Mouse (Mus musculus) monocyte, adult 5-6 weeks (primary cell): ENCODE results near the gene Ccdc85c. TPM values are rescaled to one million over a fixed set of nuclear protein-coding genes. Genes with fewer than 3 reads are reported as not detected.

Experiments used
- ATAC-seq: fragments of 153-309, 156-312 bp; replicated peaks from 2 replicates; pipeline ENCODE4 v1.8.0; 2017; ENCODE audit warnings: mild to moderate bottlenecking; ENCODE audit not compliant: low TSS enrichment, insufficient number of reproducible peaks, severe bottlenecking, poor library complexity, low FRiP score
- total RNA-seq: library from RNA; stranded (forward); fragments of 200-1000, 200-491, 200-594 nt; gene quantifications from 3 replicates; pipeline ENCODE4 v1.2.3, GENCODE M21; 2017

Ccdc85c gene
- total RNA-seq, 1 experiment from 2014 or later: not detected

GRCm38 (mm10) chr12:108303778-108304365 lies 28.6 kb upstream of the Ccdc85c start:
- ATAC-seq: no peak

- no peak for ATAC-seq
Observed at GRCm38 (mm10) chr12:108301006-108301405, 25.8 kb upstream of the Ccdc85c start.

- ATAC-seq: no peak
Observed at GRCm38 (mm10) chr12:108297033-108297432, 21.8 kb upstream of the Ccdc85c start.

- no peak for ATAC-seq
Observed at GRCm38 (mm10) chr12:108294620-108295019, 19.4 kb upstream of the Ccdc85c start.

- ATAC-seq: no peak
Observed at GRCm38 (mm10) chr12:108292957-108293356, 17.7 kb upstream of the Ccdc85c start.

- no peak for ATAC-seq
Observed at GRCm38 (mm10) chr12:108292419-108292818, 17.2 kb upstream of the Ccdc85c start.

DNA sequence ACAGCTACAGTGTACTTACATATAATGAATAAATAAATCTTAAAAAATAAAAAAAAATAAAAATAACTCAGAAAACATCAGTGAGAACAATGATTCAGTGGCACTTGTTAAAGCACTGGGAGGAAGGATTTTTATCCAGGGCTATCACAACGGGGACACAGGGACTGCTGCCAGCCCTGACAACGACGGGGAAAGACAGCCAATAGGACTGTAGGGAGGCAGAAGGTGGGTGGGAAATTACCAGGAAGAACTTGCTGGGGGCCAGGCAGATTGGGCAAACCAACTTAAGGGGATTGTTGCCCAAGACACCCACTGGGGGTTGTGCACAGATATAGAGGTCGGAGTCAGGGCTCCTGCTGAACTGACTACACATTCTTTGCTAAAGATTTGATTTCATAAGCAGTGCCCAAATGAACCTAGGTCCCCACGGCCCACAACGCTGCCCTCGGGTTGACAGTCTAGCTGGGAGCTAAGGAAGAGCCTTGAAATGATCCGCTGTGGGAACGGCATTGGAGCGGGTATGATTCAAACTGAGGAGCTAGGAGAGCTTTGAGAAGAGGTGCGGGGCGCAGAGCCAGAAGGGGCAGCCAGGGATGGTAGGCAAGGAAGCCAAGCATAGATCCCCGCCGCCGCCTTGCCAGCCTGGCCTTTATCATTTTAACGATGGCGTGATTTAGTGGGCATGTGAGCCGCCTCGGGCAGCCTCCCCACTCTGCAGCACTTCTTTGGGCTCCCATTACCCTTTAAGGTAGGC lies 13.1 kb upstream of the Ccdc85c start:
- no peak for ATAC-seq

DNA sequence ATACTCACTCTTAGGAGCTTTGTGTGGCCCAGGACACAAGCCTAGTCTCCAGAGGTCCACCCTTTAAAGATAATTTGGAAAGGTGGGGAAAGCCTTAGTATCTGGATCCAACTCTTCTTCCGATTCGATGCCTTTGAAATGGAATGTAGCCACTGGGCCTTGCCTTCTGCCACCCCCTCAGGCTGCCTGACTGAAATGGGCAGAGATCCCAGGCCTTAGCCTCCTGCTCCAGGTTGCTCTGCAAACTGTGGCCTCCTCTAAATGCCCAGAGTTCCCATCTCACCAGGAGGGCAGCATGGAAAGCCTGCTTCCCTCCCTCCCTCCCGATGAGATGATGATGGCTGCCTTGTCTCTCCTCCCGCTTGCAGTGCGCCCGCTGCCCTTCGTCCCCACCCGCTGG lies 11.8 kb upstream of the Ccdc85c start:
- no peak for ATAC-seq

GRCm38 (mm10) chr12:108286381-108286780 lies 11.2 kb upstream of the Ccdc85c start:
- ATAC-seq: no peak

- no peak for ATAC-seq
Observed at GRCm38 (mm10) chr12:108285225-108286011, 10.2 kb upstream of the Ccdc85c start.

DNA sequence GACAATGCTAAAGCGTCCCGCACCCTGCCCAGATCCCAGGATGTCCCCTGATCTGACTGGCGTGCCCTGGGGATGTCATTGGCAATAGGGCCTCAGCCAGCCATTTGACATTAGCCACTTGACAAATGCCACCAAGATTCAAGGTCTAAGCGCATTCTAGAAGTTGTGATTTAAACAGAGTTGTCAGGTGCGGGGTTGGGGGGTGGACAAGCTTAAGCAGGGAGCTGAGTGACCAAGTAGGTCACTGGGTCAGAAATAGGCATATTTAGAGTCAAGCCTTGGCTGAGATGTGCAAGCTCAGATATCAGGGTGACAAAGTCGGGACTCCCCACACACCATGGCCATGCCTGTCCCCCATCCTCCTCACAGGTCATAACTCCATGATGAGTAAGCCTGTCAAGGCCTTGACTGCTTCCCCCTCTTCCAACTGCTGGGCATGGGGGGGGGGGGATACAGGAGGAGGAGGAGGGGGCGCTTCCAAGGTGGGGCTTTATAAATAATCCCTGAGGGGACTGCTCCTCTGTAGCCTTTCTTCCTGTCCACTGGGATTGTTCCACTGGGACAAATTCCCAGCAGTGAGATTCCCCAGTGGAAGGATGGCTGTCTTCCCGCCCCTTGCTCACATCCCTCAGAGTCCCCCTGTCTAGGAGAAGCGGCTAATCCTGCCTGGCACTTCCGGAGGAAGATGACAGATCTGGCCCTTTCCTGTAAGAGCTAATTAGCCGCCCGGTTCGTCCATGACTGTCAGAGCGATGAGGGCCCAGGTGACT lies 9.4 kb upstream of the Ccdc85c start:
- ATAC-seq: no peak

DNA sequence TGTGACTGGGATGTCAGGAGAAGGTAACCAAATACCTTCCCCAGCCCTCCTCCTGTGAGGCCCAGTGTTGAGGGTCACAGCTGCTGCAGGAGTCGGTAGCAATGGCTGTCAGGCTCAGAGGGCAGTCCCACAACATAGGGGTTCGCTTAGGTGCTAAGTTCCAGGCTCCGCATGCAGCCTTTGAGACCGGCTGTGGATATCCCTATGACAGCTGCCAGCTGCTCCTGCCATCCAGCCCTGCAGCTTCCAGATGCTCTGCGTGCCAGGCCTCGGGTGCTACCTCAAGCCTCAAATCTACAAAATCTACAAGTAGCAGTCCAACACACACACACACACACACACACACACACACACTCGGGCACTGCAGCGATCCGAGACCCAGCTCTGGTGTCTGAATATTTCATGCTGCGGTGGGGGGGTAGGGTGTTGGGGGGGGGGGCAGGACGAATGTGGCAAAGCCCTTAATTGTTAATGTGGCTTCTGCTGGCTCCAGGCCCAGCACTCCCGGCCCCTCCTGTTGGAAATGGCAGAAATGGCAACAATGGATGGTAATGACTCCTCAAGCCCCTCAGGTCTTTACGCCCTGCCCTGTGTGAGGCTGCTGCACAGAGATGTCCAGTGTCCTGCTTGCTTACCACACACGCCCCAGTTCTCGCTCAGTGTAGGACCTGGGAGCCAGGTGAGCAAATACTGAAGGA lies 3.1 kb upstream of the Ccdc85c start:
- no peak for ATAC-seq

DNA sequence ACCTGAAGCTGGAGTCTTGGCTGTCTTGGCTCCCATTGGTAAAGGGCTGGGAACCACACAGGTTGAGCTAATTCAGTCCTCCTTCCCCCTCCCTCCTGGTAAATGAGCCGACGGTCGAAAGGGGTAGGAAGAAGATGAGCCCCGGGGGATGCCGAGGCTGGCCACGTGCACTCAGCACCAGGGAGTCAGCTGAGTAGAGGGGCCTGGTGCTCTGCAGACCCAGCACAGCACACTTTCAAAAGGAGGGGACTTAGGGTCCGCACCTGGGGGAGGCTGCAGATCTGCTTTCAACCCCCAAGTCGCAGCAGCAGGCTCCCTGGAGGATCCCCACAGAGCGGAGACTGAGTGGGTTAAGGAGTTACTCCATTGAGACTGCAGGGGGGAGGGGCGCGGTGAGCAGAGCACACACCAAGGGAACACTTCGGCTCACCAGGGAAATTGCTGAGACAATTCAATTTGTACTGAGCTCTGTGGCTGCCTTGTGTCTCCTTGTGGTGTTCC lies 2.2 kb upstream of the Ccdc85c start:
- no peak for ATAC-seq

DNA sequence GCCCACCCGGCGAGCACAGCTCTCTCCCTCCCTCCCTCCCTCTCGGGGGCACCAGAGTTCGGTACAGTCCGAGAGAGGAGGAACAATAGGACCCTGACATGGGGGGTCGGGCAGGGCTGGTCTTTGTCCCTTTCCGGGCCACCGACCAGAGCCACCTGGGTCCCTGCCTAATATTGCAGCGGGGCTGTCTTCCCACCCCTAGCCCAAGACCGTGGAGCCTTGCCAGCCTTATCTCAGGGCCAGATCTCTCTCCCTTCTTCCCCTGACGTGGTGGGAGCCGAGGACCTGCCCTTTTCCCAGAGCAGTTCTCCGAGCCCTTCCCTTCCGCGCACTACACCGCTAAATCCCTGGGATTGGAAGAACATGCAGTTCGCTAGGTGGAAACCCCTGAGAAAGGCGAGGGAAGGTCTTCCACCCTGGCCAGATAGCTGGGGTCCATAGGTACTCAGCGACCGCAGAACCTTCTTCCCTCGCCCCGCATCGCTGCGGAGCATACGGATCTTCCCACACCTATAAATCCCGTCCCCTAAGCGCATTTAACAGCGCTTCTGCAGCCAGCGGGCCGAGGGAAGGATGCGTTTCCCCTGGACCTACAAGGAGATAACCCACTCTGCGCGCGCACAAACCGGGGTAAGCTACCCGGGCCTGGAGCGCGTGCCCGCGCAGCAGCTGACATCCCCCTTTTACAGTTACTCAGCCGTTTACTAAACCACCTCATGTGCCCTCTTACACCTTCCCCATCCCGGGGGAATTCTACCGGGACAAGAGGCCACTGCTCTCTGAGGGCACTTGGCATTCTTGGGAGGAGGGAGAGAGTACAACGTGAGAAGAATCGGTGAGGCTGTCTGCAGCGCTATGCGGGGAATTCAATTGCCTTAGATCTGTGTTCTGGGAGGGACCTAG lies 946 bp upstream of the Ccdc85c start:
- no peak for ATAC-seq

DNA sequence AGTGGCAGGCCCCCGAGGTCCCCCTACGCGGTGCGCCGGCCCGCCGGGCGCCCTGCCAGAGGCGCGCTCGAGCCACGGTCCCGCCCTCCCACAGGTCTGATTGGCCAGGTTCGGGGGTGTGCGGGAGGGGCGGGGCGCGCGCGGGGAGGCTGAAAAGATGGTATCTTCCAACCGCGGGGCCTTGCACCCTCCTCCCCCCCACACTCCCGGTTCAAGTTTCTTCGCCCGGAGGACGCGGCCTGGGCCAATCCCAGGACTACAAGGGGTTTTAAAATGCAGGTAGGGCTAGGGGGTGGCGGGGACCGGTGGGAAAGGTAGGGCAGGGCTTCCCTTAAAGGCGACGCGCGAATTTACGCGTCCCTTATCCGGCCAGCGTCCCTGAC lies 274 bp upstream of the Ccdc85c start:
- ATAC-seq: peak; percentile 49

GRCm38 (mm10) chr12:108274313-108274595 lies 971 bp downstream of the Ccdc85c start:
- ATAC-seq: no peak

- ATAC-seq: no peak
Observed at GRCm38 (mm10) chr12:108273466-108274312, 1.5 kb downstream of the Ccdc85c start.
